Mouse (Mus musculus): ENCODE measurements around the gene Yap1. TPM values are rescaled to one million over a fixed set of nuclear protein-coding genes. Genes with fewer than 3 reads are reported as not detected.

Gene Yap1
- polyA plus RNA-seq (2017; shearing (Covaris generic)): not detected

DNA sequence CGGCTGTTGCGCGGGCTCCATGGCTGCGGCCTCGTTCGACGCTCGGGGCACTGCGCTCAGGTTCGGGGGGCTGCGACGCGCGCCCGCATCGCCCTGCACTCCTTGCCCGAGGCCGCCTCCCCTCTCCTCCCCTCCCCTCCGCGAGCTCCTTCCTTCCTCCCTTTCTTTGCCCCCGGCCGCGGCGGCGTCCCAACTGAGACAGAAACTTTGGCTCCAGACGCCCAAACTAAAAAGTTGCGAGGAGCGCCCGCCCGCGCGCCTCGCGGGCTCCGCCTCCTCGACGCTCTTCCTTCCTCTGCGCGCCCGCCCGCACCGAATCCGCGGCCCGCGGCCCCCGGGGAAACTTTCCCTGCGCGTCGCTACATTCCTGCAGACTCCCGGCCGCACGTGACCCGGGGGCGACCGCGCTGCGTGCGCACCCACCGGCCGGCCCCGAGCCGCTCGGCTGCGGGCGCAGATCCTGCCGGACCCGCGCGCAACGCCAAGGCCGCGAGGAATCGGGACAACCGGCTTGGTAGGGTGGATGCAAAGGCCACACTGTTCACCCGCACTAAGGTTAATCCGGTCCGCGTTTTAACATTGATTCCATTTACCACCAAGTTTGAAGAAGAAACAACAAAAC, at the start of gene Yap1:
Yap1 (minus strand) TSS at position 227 of the 622 bp plus-strand sequence.

GRCm38 (mm10) chr9:8042338-8043043, 38.1 kb upstream of the Yap1 start, which contains the start of gene Cfap300:
Gene Cfap300 (minus strand): TSS chr9:8042823.

Other genes starting within 250 kb of the Yap1 start
- 49.1 TPM for gene Tmem123, start 240.6 kb downstream of the Yap1 start, polyA plus RNA-seq (2017; shearing (Covaris generic))
- 126 TPM for gene Birc2, start 167.5 kb downstream of the Yap1 start, polyA plus RNA-seq (2017; shearing (Covaris generic))
- gene Birc3, start 131.4 kb downstream of the Yap1 start, polyA plus RNA-seq (2017; shearing (Covaris generic)): 147 TPM
- gene Cfap300, start 38.2 kb upstream of the Yap1 start, polyA plus RNA-seq (2017; shearing (Covaris generic)): 0.51 TPM
- gene Cep126, start 129.7 kb upstream of the Yap1 start, polyA plus RNA-seq (2017; shearing (Covaris generic)): not detected

Measured in CD4-positive, CD25-positive, alpha-beta regulatory T cell, adult 9 weeks (primary cell).